Mouse (Mus musculus): Measurements from ENCODE around the gene Slc6a20b.

GRCm38 (mm10) chr9:123632281-123632680 lies at the start of gene Slc6a20b:
- no peak for TF ChIP-seq POLR2A (IDR thresholded peaks at IDR 0.05; ENCODE audit: low read depth, low read length)
- no peak for TF ChIP-seq CTCF (IDR thresholded peaks at IDR 0.05; ENCODE audit: borderline replicate concordance, insufficient read depth, low read length)
